Mouse (Mus musculus) B cell, adult 67 days (primary cell): ENCODE measurements around the gene Nqo1. TPM values are rescaled to one million over a fixed set of nuclear protein-coding genes. Genes with fewer than 3 reads are reported as not detected.

Experiments used
- total RNA-seq, 2 experiments: library from RNA; stranded (reverse); gene quantifications; 4 replicates each; pipeline ENCODE4 v1.2.4; 2023

Nqo1 gene
- not detected for total RNA-seq

GRCm38 (mm10) chr8:107403038-107403781, at the start of gene Nqo1:
Nqo1 (minus strand) TSS chr8:107403206.

GRCm38 (mm10) chr8:107435962-107436831, 33.2 kb upstream of the Nqo1 start, which contains the start of gene Wwp2:
Wwp2 (plus strand) TSS chr8:107436365.

GRCm38 (mm10) chr8:107424597-107425229, 21.7 kb upstream of the Nqo1 start, which contains the start of gene Nob1:
Nob1 (minus strand) TSS chr8:107425051.

Other genes with a start within 250 kb of the Nqo1 start
- 100 to 1,000 TPM; 120 to 130 TPM for gene Nfat5, start 109.7 kb downstream of the Nqo1 start, total RNA-seq
- 10 to 100 TPM; 46.5 to 55.7 TPM for gene Nob1, start 21.8 kb upstream of the Nqo1 start, total RNA-seq
- gene Wwp2, start 33.2 kb upstream of the Nqo1 start, total RNA-seq, result 100 to 1,000 TPM; 130 to 144 TPM
- gene Psmd7, start 185.3 kb upstream of the Nqo1 start, total RNA-seq, result 10 to 100 TPM; 46.5 to 47.0 TPM